Mouse (Mus musculus): ENCODE data around the gene Tmem164. TPM values are rescaled to one million over a fixed set of nuclear protein-coding genes. Genes with fewer than 3 reads are reported as not detected.
A peak's percentile ranks its signal among the peaks of the same experiment; 100 is the strongest.

Tmem164 gene
- polyA plus RNA-seq, 1 experiment from 2014 or later, result 79.2 TPM

DNA sequence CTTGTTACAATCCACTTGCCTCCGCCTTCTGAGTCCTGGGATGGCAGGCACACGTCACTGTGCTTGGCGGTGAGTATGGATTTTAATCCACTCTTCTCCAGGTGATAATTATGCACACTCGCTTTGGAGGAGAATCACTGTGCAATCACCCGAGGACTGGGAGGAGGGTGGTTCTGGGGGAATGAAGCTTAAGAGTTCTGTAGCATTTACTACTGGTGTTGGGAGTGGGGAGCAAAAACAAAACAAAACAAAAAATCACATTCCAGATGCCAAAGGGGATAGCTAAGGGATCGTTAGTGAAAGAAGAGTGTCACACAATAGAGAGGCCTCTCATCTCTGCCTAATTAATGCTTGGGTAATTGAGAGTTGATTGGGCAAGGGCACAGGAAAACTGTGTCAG is 46.6 kb downstream of the Tmem164 start:
- H3K4me3 ChIP-seq, result no peak overlapping the region
- peaks cover 97% of the 10 kb centered on the region for H3K27me3 ChIP-seq (ENCODE audit: low read depth, poor library complexity, severe bottlenecking)
- no peak for DNase-seq (ENCODE audit: low spot score)
- no peaks in the 10 kb centered on the region for H3K4me1 ChIP-seq
- H3K27ac ChIP-seq, result no peak overlapping the region
- no peaks in the 10 kb centered on the region for H3K9me3 ChIP-seq (replicated peaks)
- 82% methylated on average over 6 of the region's 6 CpGs for WGBS
- peaks cover 6% of the 10 kb centered on the region for H3K36me3 ChIP-seq

GRCm38 (mm10) chrX:142729040-142729439 is 47.8 kb downstream of the Tmem164 start:
- Histone ChIP-seq H3K4me3 (no peak overlapping the region), H3K36me3 (peaks cover 6% of the 10 kb centered on the region), H3K9me3 (replicated peaks) (no peaks in the 10 kb centered on the region), H3K4me1 (no peaks in the 10 kb centered on the region), H3K27me3 (ENCODE audit: low read depth, poor library complexity, severe bottlenecking) (peaks cover 97% of the 10 kb centered on the region), H3K27ac (no peak overlapping the region)
- WGBS, result 91% methylated on average over 1 of the region's 1 CpGs
- DNase-seq (ENCODE audit: low spot score), result no peak

DNA sequence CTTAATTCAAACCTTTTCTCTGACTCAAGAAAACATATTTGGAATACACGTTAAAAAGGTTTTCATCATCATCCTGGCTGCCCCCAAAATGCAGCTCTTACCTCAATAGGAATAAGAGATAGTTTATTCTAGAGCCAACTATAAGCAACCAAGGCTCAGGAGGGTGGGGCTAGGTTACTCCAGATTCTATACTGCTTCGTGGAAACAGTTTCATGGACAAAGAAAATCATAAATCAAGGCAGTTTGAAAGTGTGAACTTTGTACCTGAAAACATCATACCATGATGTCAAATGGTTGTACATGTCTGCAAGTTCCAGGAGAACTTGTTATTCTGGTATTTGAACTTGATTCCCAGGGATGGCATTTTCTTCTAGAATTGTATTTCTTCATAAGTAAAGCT is 48.3 kb downstream of the Tmem164 start:
- 92% methylated on average over 2 of the region's 2 CpGs for WGBS
- Histone ChIP-seq H3K27me3 (ENCODE audit: low read depth, poor library complexity, severe bottlenecking) (peaks cover 97% of the 10 kb centered on the region), H3K9me3 (replicated peaks) (no peaks in the 10 kb centered on the region), H3K36me3 (peaks cover 6% of the 10 kb centered on the region), H3K4me3 (no peak overlapping the region), H3K27ac (no peak overlapping the region), H3K4me1 (no peaks in the 10 kb centered on the region)
- no peak for DNase-seq (ENCODE audit: low spot score)

DNA sequence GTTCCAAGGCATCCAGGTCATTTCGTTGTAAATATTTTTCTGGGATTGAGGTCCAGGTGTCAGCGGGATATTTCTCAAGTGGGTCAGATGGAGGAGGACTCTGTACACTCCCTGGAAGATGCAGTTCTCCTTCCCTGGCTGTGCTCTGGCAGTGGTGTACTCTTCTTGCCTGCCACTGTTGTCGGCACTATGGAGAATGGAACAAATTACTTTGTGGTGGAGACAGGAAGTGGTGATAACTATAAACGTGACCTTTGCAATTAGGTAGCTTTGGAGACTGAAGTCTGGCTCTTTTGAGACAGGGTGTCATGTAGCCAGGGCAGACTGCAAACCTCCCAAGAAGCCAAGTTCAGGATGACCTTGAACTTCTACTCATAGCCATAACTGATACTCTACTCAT is 55.9 kb downstream of the Tmem164 start:
- no peak for DNase-seq (ENCODE audit: low spot score)
- 57% methylated on average over 4 of the region's 4 CpGs for WGBS
- no peaks in the 10 kb centered on the region for H3K9me3 ChIP-seq (replicated peaks)
- peaks cover 14% of the 10 kb centered on the region for H3K36me3 ChIP-seq
- H3K4me3 ChIP-seq, result no peak overlapping the region
- H3K27ac ChIP-seq, result no peak overlapping the region; the same call in 1 of the 2 replicates
- peaks cover 11% of the 10 kb centered on the region for H3K4me1 ChIP-seq
- peaks cover 89% of the 10 kb centered on the region for H3K27me3 ChIP-seq (ENCODE audit: low read depth, poor library complexity, severe bottlenecking)

DNA sequence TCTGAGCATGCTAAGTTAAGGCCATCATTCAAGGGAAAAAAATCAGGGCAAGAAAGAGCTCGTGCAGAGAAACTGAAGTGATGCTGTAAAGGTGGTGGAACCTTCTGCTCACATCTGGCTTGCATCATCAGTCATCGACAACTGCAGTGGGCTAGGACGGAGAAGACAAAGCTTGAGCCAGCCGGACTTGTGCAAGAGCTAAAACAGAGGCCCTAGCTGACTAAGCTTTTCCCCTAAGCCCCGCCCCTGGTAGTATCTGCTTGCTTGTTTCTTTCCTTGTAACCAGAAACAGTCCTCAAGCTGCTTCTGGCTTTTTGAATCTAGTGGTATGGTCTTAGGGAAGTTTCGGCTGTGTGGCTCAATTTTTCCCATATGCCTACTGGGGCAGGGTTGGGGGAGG is 56.5 kb downstream of the Tmem164 start:
- Histone ChIP-seq H3K36me3 (peaks cover 14% of the 10 kb centered on the region), H3K4me3 (no peak overlapping the region), H3K4me1 (peaks cover 11% of the 10 kb centered on the region), H3K27me3 (ENCODE audit: low read depth, poor library complexity, severe bottlenecking) (peaks cover 84% of the 10 kb centered on the region), H3K27ac (no peak overlapping the region; the same call in 1 of the 2 replicates), H3K9me3 (replicated peaks) (no peaks in the 10 kb centered on the region)
- DNase-seq (ENCODE audit: low spot score), result peak; percentile 50
- WGBS, result 44% methylated on average over 6 of the region's 6 CpGs

DNA sequence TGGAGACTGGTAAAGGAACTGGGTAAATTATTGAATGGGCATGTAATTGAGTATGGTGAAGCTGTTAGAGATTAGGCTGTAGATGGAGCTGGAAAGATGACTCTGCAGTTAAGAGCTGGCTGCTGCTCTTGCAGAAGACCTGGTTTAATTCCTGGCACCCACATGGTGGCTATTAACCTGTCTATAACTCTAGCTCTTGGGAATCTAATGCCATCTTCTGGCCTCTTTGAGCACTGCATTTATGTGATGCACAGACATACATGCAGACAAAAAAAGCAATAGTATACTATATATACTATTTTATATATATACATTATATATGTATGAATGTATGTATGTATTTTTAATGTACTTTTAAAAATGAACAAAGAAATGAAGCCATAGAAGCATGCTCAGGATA is 66.2 kb downstream of the Tmem164 start:
- Histone ChIP-seq H3K4me1 (no peaks in the 10 kb centered on the region), H3K36me3 (peaks cover 24% of the 10 kb centered on the region), H3K27me3 (ENCODE audit: low read depth, poor library complexity, severe bottlenecking) (peaks cover 62% of the 10 kb centered on the region), H3K9me3 (replicated peaks) (no peaks in the 10 kb centered on the region), H3K4me3 (no peak overlapping the region), H3K27ac (no peak overlapping the region)
- DNase-seq (ENCODE audit: low spot score), result no peak

- H3K27me3 ChIP-seq (ENCODE audit: low read depth, poor library complexity, severe bottlenecking), result peaks cover 62% of the 10 kb centered on the region
These were observed 67.4 kb downstream of the Tmem164 start for GRCm38 (mm10) chrX:142748574-142748973.

DNA sequence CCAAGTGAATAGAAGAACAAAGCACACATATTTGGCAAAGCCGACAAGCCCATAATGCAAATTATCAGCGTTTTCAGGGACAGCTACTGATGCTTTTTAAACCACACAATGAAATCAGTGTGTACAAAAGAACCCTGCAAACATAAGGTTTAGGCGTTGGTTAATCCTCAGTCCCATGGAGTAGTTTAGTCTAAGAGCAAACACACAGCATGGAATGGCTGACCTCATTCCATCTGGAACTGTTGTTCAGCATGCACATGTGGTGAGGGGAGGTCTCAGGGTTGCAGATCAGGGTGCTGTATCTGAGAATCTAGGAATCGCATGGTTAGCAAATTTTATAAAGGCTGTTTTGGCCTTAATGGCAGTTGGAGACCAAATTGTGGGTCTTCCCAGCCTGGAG is 69.6 kb downstream of the Tmem164 start:
- 87% methylated on average over 4 of the region's 4 CpGs for WGBS
- H3K4me3 ChIP-seq, result no peak overlapping the region
- H3K27ac ChIP-seq, result no peak overlapping the region
- H3K36me3 ChIP-seq, result peaks cover 16% of the 10 kb centered on the region
- no peaks in the 10 kb centered on the region for H3K4me1 ChIP-seq
- peaks cover 53% of the 10 kb centered on the region for H3K27me3 ChIP-seq (ENCODE audit: low read depth, poor library complexity, severe bottlenecking)
- H3K9me3 ChIP-seq (replicated peaks), result no peaks in the 10 kb centered on the region
- DNase-seq (ENCODE audit: low spot score), result no peak

More at GRCm38 (mm10) chrX:142748574-142748973, 67.4 kb downstream of the Tmem164 start:
- 88% methylated on average over 3 of the region's 3 CpGs for WGBS
- H3K9me3 ChIP-seq (replicated peaks), result no peaks in the 10 kb centered on the region
- H3K4me3 ChIP-seq, result no peak overlapping the region
- peaks cover 24% of the 10 kb centered on the region for H3K36me3 ChIP-seq
- DNase-seq (ENCODE audit: low spot score), result no peak
- no peaks in the 10 kb centered on the region for H3K4me1 ChIP-seq
- no peak overlapping the region for H3K27ac ChIP-seq

DNA sequence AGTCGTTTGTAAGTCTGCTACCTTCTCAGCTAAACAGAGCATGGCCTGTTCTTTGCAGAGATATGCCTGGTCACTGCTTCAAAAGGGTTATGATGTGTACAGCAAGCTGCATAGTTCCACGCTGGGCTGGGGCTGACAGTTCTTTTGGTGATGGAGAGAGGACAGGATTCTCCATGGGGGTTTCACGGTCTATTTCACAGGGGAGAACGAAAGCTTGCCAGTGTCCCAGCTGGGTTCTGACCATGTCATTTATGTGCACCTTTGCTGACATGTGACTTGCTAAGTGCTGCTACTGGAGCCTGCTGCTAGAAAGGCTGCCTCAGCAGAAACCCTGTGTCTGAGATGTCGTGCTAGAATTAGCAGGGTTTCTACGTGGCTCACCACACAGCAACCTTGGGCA is 74.3 kb downstream of the Tmem164 start:
- WGBS, result 94% methylated on average over 6 of the region's 6 CpGs
- DNase-seq (ENCODE audit: low spot score), result no peak
- peaks cover 70% of the 10 kb centered on the region for H3K27me3 ChIP-seq (ENCODE audit: low read depth, poor library complexity, severe bottlenecking)

GRCm38 (mm10) chrX:142760415-142760814 is 79.2 kb downstream of the Tmem164 start:
- no peak overlapping the region for H3K4me3 ChIP-seq
- no peak overlapping the region for H3K27ac ChIP-seq
- peaks cover 46% of the 10 kb centered on the region for H3K36me3 ChIP-seq
- WGBS, result 96% methylated on average over 6 of the region's 6 CpGs
- no peaks in the 10 kb centered on the region for H3K9me3 ChIP-seq (replicated peaks)
- H3K27me3 ChIP-seq (ENCODE audit: low read depth, poor library complexity, severe bottlenecking), result peaks cover 89% of the 10 kb centered on the region
- H3K4me1 ChIP-seq, result no peaks in the 10 kb centered on the region
- DNase-seq (ENCODE audit: low spot score), result no peak

More for the DNA sequence above, 74.3 kb downstream of the Tmem164 start:
- H3K27ac ChIP-seq, result no peak overlapping the region
- H3K4me3 ChIP-seq, result no peak overlapping the region
- no peaks in the 10 kb centered on the region for H3K4me1 ChIP-seq
- no peaks in the 10 kb centered on the region for H3K9me3 ChIP-seq (replicated peaks)
- peaks cover 30% of the 10 kb centered on the region for H3K36me3 ChIP-seq

- Histone ChIP-seq H3K36me3 (peaks cover 28% of the 10 kb centered on the region), H3K9me3 (replicated peaks) (no peaks in the 10 kb centered on the region), H3K4me1 (no peaks in the 10 kb centered on the region), H3K4me3 (no peak overlapping the region), H3K27ac (no peak overlapping the region), H3K27me3 (ENCODE audit: low read depth, poor library complexity, severe bottlenecking) (peaks cover 81% of the 10 kb centered on the region)
- no peak for DNase-seq (ENCODE audit: low spot score)
- WGBS, result 76% methylated on average over 7 of the region's 7 CpGs
These were observed 82.1 kb downstream of the Tmem164 start for GRCm38 (mm10) chrX:142763337-142763736.

DNA sequence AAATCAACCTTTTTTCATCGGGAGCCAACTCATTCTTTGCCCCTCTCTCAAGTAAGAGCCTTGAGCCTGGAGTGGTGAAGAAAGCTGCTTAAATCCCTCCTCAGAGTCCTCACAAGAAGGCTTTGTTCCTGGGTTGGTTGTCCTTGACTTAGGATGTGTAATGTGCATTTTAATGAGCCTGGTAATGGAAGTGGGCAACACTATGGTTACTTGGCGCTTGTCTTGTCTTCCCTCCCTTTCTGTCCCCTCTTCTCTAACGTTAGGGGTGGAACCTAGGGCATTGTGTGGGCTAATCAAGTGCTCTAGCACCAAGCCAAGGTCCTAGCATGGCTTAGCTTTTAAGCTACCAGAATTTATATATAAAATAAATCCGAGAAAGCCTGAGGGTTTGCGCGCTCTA is 88.5 kb downstream of the Tmem164 start:
- DNase-seq (ENCODE audit: low spot score), result no peak
- no peak overlapping the region for H3K4me3 ChIP-seq
- H3K36me3 ChIP-seq, result peaks cover 48% of the 10 kb centered on the region
- WGBS, result 91% methylated on average over 6 of the region's 6 CpGs
- peaks cover 78% of the 10 kb centered on the region for H3K27me3 ChIP-seq (ENCODE audit: low read depth, poor library complexity, severe bottlenecking)
- H3K27ac ChIP-seq, result no peak overlapping the region
- H3K4me1 ChIP-seq, result no peaks in the 10 kb centered on the region
- H3K9me3 ChIP-seq (replicated peaks), result no peaks in the 10 kb centered on the region

- H3K9me3 ChIP-seq (replicated peaks), result no peaks in the 10 kb centered on the region
- H3K27ac ChIP-seq, result no peak overlapping the region
- H3K4me3 ChIP-seq, result no peak overlapping the region
- peaks cover 68% of the 10 kb centered on the region for H3K36me3 ChIP-seq
- no peak for DNase-seq (ENCODE audit: low spot score)
- peaks cover 91% of the 10 kb centered on the region for H3K27me3 ChIP-seq (ENCODE audit: low read depth, poor library complexity, severe bottlenecking)
- H3K4me1 ChIP-seq, result no peaks in the 10 kb centered on the region
- 95% methylated on average over 4 of the region's 4 CpGs for WGBS
These were observed 92.5 kb downstream of the Tmem164 start for GRCm38 (mm10) chrX:142773658-142774057.

DNA sequence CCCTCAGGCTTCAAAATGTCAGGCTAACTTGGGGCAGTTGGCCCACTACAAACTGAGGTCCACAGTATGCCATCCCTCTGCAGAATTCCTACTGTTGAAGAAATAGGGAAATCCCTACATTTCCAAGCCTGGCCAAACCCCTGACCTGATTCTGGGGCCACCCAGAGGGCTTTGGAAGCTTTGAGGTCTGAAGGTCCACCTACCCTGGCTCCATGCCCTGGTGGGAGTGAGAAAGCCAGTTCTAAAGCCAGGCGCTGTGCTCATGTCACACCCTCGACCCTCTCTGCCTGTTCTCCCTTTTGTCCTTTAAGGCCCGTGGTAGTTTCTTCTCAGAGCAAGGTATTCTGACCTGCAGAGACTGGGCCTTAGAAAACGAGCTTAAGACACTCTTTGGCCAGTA is 94.9 kb downstream of the Tmem164 start:
- no peak overlapping the region for H3K4me3 ChIP-seq

More for the DNA sequence above, 94.9 kb downstream of the Tmem164 start:
- no peak for DNase-seq (ENCODE audit: low spot score)
- Histone ChIP-seq H3K27ac (no peak overlapping the region), H3K36me3 (peaks cover 52% of the 10 kb centered on the region), H3K9me3 (replicated peaks) (no peaks in the 10 kb centered on the region), H3K4me1 (no peaks in the 10 kb centered on the region), H3K27me3 (ENCODE audit: low read depth, poor library complexity, severe bottlenecking) (peaks cover 91% of the 10 kb centered on the region)
- WGBS, result 86% methylated on average over 4 of the region's 4 CpGs

Data from limb, embryonic 10.5 days (tissue).